ENCODE assay signal across 1 mouse cellular context in genomic region chrX:7670390-7670881, GRCm38 (mm10).
TF ChIP-seq lines count a peak whose summit lies in the region.

No protein-coding gene starts in this region.

TF ChIP-seq in CH12.LX, 34 proteins besides CTCF, POLR2A, EP300 and RAD21 (continued from another document):
- TF ChIP-seq RCOR1 (conservative IDR thresholded peaks at IDR 0.05; ENCODE audit: low read depth, low read length): no peak
- peak; percentile 93 for TF ChIP-seq MXI1 (IDR thresholded peaks at IDR 0.05; ENCODE audit: low read depth, low read length)
- TF ChIP-seq MAX (IDR thresholded peaks at IDR 0.05; ENCODE audit: low read length): peak; percentile 49
- no peak for TF ChIP-seq BHLHE40 (IDR thresholded peaks at IDR 0.05; ENCODE audit: low read depth, low read length)
- no peak for TF ChIP-seq HCFC1 (IDR thresholded peaks at IDR 0.05; ENCODE audit: low read depth, low read length)
- peak; percentile 88 for TF ChIP-seq MAZ (IDR thresholded peaks at IDR 0.05; ENCODE audit: low read depth, low read length)
- TF ChIP-seq CHD2 (IDR thresholded peaks at IDR 0.05; ENCODE audit: low read length): peak; percentile 57
- TF ChIP-seq ZMIZ1 (IDR thresholded peaks at IDR 0.05; ENCODE audit: low read depth, low read length): no peak
- no peak for TF ChIP-seq MAFK (IDR thresholded peaks at IDR 0.05; ENCODE audit: insufficient replicate concordance, low read length)
- peak; percentile 26; the same call in 1 of the 2 replicates for TF ChIP-seq ETS1 (conservative IDR thresholded peaks at IDR 0.05; ENCODE audit: low read depth, low read length)
